Mouse (Mus musculus): ENCODE results near the gene Mpv17.

- TF ChIP-seq CTCF (IDR thresholded peaks at IDR 0.05; ENCODE audit: borderline replicate concordance, control insufficient read depth, extremely low read depth, insufficient read depth, low read length, poor library complexity) (no peak), POLR2A (IDR thresholded peaks at IDR 0.05; ENCODE audit: control insufficient read depth, extremely low read depth, insufficient read depth, low read length, poor library complexity) (no peak)
Measured at GRCm38 (mm10) chr5:31199893-31200292, 45.8 kb upstream of the Mpv17 start.
